Mouse (Mus musculus): ENCODE results near the gene Dkk2.

DNA sequence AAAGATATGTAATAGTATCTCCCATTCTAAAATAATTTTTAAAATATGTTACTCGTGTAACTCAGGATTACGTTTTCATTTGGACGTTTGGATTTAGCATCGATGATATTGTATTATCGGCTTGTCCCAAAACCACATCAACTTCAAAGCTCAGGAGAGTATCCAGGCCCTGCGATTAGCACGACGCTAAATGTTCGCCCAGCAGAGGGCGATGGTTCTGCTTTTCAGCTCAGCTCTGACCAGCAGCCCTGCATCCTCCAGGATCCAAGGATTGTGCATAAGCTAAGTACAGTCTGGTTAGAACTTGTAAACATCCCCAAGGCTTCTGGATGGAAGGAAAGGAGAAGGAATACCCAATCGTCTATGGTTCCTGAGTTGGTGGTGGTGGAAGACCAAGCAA, 122.4 kb downstream of the Dkk2 start:
- TF ChIP-seq CTCF (IDR thresholded peaks at IDR 0.05; ENCODE audit: control insufficient read depth, insufficient read depth, low read length) (no peak), POLR2A (IDR thresholded peaks at IDR 0.05; ENCODE audit: borderline replicate concordance, control insufficient read depth, low read depth, low read length) (no peak)

All from bone marrow, adult 2 months (tissue).